Mouse (Mus musculus) urinary bladder, postnatal 4 days (tissue): ENCODE measurements around the gene Gm47995.

Experiments used
- DNase-seq, 2 experiments: peaks; one replicate each; pipeline ENCODE4 v3.0.0; 2021 to 2022; ENCODE audit warnings: low spot score in 2 of 2

Gene Gm47995

GRCm38 (mm10) chr1:151228320-151228989, 30.2 kb downstream of the Gm47995 start:
- DNase-seq = no peak

GRCm38 (mm10) chr1:151232346-151232745, 34.1 kb downstream of the Gm47995 start:
- DNase-seq = peak in 1 of 2 experiments; percentile 39

- DNase-seq = peak in 1 of 2 experiments; percentile 49
Measured at GRCm38 (mm10) chr1:151233756-151234155, 35.5 kb downstream of the Gm47995 start.

- no peak for DNase-seq
Measured at GRCm38 (mm10) chr1:151235574-151235973, 37.3 kb downstream of the Gm47995 start.

GRCm38 (mm10) chr1:151236141-151236930, 38.1 kb downstream of the Gm47995 start:
- no peak for DNase-seq

GRCm38 (mm10) chr1:151237780-151238179, 39.5 kb downstream of the Gm47995 start:
- DNase-seq = no peak

- no peak for DNase-seq
Measured at GRCm38 (mm10) chr1:151243332-151243731, 45.1 kb downstream of the Gm47995 start.

- DNase-seq = no peak
Measured at GRCm38 (mm10) chr1:151244013-151244412, 45.8 kb downstream of the Gm47995 start.

- DNase-seq = no peak
Measured at GRCm38 (mm10) chr1:151244761-151245160, 46.5 kb downstream of the Gm47995 start.

GRCm38 (mm10) chr1:151245165-151245564, 46.9 kb downstream of the Gm47995 start:
- DNase-seq = no peak

GRCm38 (mm10) chr1:151245846-151246245, 47.6 kb downstream of the Gm47995 start:
- DNase-seq = no peak
